Mouse (Mus musculus): Measurements from ENCODE around the gene Snap29. TPM values are rescaled to one million over a fixed set of nuclear protein-coding genes. Genes with fewer than 3 reads are reported as not detected.

The Snap29 gene
- polyA plus RNA-seq, 1 experiment from 2014 or later = 11.3 TPM

DNA sequence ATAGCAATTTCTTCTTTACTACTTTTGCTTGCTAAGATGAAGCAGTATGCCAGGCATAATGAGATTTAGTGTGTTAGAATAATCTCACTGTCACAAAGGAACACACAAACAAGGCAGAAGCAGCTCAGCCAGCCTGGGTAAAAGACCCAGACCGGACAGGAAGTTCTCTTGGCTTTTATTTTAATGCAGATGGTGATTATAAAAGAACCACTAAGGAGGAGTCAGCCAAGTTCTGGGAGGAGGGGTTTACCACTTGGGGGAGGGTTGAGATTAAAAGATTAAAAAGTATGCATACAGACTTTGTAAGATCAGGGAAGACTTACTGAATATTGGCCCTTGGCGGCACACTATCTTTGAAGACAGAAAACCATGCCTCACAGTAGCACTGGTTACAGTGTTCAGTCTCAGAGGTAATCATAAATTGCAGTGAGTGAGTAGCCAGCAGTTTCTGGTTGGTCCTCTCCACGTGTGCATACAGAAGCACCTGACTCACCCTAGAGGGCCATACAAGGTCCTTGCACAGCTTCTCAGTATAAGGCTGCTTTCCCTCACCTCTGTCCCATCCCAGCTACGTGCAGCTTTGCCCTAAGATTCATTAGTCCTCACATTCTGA, 72.7 kb downstream of the Snap29 start:
- DNase-seq (ENCODE audit: low spot score) = no peak
- Histone ChIP-seq H3K9me3 (replicated peaks) (no peaks in the 10 kb centered on the region), H3K27me3 (ENCODE audit: low read depth, poor library complexity, severe bottlenecking) (no peaks in the 10 kb centered on the region), H3K4me3 (no peak overlapping the region), H3K27ac (replicated peaks) (no peak overlapping the region), H3K36me3 (peaks cover 79% of the 10 kb centered on the region), H3K4me1 (no peaks in the 10 kb centered on the region)
- 88% methylated on average over 4 of the region's 4 CpGs for WGBS

Other genes with a start within 250 kb of the Snap29 start
- 412 and 424 TPM in 2 replicates for gene Ube2l3, start 203.3 kb upstream of the Snap29 start, polyA plus RNA-seq (2016; fragmentation: Nextera tagmentation; extraction: Ambion mirVana)
- 1.4 and 2.2 TPM in 2 replicates for gene Rimbp3, start 197.4 kb upstream of the Snap29 start, polyA plus RNA-seq (2016; fragmentation: Nextera tagmentation; extraction: Ambion mirVana)
- gene Hic2, start 172.4 kb upstream of the Snap29 start, polyA plus RNA-seq (2016; fragmentation: Nextera tagmentation; extraction: Ambion mirVana) = 17.3 and 19.3 TPM in 2 replicates
- 9.9 and 11.7 TPM in 2 replicates for gene Tmem191c, start 129.9 kb upstream of the Snap29 start, polyA plus RNA-seq (2016; fragmentation: Nextera tagmentation; extraction: Ambion mirVana)
- gene Serpind1, start 74.6 kb upstream of the Snap29 start, polyA plus RNA-seq (2016; fragmentation: Nextera tagmentation; extraction: Ambion mirVana) = 0.09 and 0.29 TPM in 2 replicates
- gene Pi4ka, start 328 bp downstream of the Snap29 start, polyA plus RNA-seq (2016; fragmentation: Nextera tagmentation; extraction: Ambion mirVana) = 34.3 and 43.9 TPM in 2 replicates
- 69.2 and 71.6 TPM in 2 replicates for gene Crkl, start 46.0 kb downstream of the Snap29 start, polyA plus RNA-seq (2016; fragmentation: Nextera tagmentation; extraction: Ambion mirVana)
- 2.6 and 3.5 TPM in 2 replicates for gene Aifm3, start 83.6 kb downstream of the Snap29 start, polyA plus RNA-seq (2016; fragmentation: Nextera tagmentation; extraction: Ambion mirVana)
- gene Lztr1, start 102.7 kb downstream of the Snap29 start, polyA plus RNA-seq (2016; fragmentation: Nextera tagmentation; extraction: Ambion mirVana) = 87.3 and 101 TPM in 2 replicates
- 52.0 and 56.9 TPM in 2 replicates for gene Thap7, start 125.2 kb downstream of the Snap29 start, polyA plus RNA-seq (2016; fragmentation: Nextera tagmentation; extraction: Ambion mirVana)
- 0.17 and 0.27 TPM in 2 replicates for gene Lrrc74b, start 155.3 kb downstream of the Snap29 start, polyA plus RNA-seq (2016; fragmentation: Nextera tagmentation; extraction: Ambion mirVana)
- gene P2rx6, start 155.9 kb downstream of the Snap29 start, polyA plus RNA-seq (2016; fragmentation: Nextera tagmentation; extraction: Ambion mirVana) = 0.62 and 0.75 TPM in 2 replicates
- gene Slc7a4, start 177.2 kb downstream of the Snap29 start, polyA plus RNA-seq (2016; fragmentation: Nextera tagmentation; extraction: Ambion mirVana) = 2.4 and 2.6 TPM in 2 replicates
- gene Smpd4, start 213.4 kb downstream of the Snap29 start, polyA plus RNA-seq (2016; fragmentation: Nextera tagmentation; extraction: Ambion mirVana) = 47.3 and 52.2 TPM in 2 replicates
- 6.4 and 8.1 TPM in 2 replicates for gene Ccdc74a, start 240.5 kb downstream of the Snap29 start, polyA plus RNA-seq (2016; fragmentation: Nextera tagmentation; extraction: Ambion mirVana)